Mouse (Mus musculus): ENCODE data around the gene Ifitm1.
"Not testable (repeated sequence)": the region's sequence is repeated elsewhere in the genome, so short reads cannot be mapped to it uniquely, and the experiment has no call there.

Ifitm1 gene

DNA sequence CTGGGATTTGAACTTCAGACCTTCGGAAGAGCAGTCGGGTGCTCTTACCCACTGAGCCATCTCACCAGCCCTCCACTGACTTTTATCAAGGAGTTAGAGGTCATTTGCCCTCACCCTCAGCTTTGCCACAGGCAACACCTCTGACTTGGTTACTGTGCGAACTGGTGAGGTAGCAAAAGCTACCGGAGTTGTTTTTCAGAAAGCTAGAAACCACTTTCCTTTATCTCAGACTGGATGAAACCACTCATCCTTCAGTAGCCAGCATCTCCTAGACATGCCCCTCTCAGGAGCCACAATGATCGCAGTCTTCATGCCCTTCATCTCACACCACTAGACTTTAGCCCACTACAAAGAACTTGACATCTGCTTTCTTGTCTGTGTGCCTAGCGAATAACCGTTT lies 15.9 kb downstream of the Ifitm1 start:
- no peak for DNase-seq

DNA sequence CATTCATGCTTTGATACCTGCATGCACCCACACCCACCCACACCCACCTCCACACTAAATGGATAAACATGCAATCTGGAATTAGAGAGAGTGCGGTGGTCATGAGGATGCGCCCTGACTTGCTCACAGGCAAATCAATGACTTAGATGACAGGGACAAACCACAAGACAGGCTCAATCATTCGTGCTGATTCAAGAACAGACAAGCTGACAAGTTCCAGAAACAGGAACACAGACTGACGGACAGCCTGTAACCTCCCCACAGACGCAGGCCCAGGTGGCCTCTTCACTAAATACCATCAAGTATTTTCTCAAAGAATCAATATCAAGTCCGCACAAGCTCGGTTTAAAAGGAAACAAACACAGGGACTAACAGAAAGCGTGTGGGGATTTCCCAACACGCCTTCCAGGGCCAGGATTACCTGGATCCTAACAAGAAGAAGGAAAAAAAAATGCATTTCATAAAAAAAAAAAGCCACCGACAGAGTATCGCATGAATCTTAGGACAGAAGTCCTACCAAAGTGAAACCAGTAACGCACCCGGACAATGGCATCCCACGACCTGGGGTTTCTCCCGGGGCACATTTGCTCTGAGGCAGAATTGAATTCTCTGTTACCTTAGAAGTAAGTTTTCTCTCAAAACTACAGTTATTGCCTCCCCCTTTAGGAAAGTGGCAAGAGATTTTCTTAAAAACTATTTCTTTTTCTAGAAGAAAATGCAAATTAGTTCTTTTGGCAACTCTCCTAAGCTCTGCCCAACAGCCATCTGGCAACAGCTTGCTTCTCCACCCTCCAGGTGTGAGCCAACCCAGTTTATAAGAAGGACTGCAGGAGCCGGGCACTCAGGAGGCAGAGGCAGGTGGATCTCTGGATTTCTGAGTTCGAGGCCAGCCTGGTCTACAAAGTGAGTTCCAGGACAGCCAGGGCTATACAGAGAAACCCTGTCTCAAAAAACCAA lies 20.4 kb downstream of the Ifitm1 start:
- DNase-seq = no peak

DNA sequence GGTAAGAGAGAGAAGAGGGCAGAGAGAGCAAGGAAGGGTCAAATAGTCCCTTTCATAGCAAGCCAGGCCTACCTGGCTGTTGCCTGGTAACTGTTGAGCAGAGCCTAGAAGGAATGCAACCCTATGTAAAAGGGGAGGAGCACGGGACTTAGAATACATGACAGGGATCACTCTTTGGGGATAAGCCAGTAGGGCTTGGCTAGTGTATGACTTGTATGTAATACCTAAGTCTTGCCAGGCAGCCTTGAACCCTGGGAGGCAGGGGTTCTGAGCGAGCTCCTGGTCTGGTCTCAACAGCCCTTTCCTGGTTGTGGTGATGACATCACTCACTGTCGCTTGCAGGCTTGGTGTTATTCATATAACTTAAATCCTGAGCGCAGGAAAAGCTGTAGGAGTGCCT lies 22.0 kb downstream of the Ifitm1 start:
- DNase-seq = no peak

DNA sequence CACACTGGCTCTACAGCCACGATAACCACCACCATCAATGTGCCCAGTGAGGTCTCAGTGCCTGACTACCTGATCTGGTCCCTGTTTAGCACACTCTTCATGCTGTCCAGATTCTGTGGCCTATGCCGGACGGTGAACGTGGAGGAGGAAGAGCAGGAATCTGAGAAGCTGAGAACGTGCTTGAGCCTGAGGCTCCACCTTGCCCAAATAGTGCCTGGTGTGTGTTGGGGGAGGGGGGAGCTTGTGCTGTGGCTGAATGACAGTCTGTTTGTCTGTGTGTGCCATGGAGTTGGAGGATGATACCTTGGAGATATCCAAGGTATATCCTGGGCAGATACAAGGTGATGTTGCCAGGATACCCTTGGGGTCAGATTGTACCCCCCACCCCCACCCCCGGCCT lies 23.2 kb downstream of the Ifitm1 start:
- no peak for DNase-seq

DNA sequence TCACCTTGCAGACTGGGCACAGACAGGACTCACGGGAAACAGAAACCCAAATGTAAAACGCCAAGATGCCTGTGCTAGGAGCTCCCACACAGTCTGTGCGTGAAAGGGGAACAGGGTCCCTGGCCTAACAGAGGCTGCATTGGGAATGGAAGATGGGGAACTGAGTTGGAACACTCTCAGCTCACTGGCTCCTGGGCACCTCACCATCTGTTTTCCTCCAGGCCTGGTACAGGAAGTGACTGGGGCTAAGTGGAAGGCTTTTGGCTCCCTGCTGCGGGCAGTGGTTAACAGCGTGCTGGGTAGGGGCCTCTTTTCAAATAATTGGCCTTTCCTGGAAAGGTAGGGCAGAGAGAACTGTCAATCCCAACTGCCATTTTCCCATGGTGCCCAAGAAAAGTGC lies 23.6 kb downstream of the Ifitm1 start:
- no peak for DNase-seq

DNA sequence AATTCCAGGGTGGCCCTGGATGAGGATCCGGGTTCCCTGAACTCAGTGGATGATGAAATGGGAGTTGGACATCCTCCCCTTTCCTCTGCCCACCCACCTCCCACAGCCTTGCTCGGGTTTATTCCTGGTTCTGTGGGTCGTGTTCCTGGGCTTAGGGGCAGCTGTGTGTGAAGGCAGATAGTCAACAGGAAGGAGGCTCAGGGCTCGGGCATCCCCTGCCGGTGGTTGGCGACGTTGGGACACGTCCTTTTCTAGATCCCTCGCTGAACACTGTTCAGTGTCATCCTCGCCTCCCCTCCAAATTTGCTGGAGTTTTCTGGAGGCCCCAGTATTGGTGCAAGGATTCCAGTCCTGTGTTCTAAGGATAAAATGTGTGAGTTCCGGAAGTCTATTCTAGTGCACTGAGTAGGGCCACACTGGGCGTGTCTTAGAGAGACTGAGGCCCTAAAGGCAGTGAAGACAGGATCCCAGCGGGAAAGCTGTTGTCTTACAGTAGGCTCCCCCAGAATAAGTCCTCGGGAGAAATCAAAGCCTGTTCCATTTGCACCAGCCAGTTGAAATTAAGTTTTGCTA lies 24.2 kb downstream of the Ifitm1 start:
- DNase-seq = no peak

DNA sequence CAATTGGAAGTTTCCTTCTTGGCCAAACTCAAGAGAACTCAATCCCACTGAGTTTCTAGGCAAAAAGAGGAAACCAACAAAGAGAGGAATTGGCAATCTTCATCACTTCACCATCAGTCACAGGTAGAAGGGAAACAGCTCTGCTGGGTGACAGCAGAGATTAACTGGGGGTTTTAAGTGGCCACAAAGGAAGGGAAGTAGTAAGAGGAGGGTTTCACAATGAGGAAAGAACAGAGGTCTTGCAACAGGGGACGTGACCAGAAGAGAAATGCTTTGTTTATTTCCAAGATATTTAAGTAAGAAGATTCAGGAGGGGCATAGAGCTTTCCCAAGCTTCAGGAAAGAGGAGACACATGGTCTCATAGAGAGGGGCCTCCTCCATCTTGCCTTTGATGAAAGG lies 30.8 kb downstream of the Ifitm1 start:
- no peak for DNase-seq

DNA sequence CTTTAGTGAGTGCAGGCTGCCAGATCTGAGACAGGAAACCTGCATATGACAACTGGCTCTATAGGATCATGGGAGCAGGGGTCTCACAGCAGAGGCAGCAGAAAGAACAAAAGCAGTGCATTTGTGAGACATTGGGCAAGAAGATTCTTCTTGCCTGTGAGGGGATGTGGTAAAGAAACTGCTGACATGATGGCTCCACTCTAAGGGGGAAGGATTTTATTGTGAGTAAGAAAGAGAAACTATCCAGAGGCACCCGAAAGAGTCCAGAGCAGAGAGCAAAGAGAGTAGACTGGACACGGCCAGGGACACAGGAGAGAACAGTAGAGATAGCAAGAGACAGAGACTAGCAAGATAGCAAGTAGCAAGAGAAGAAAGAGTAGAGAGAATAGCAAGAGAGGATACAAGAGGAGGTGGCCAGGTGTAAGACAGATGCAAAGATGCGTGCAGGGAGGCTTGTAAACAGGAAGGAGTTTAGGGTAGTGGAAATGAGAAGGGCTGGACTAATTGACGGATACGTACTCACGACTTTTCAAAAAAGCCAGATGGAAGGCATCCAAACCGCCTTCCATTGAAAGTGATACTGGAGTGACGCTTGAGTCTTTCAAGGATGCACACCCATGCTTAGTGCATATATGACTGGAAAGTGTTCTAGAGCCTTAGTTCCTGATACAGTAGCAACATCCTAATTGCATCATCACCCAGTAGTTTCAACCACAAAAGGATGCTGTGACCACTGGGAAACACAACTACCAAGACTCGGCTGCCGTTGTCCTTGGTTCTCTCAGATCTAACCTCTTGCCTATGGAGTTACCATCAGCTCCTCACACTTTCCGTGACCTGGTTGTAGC lies 32.1 kb downstream of the Ifitm1 start:
- DNase-seq = no peak

DNA sequence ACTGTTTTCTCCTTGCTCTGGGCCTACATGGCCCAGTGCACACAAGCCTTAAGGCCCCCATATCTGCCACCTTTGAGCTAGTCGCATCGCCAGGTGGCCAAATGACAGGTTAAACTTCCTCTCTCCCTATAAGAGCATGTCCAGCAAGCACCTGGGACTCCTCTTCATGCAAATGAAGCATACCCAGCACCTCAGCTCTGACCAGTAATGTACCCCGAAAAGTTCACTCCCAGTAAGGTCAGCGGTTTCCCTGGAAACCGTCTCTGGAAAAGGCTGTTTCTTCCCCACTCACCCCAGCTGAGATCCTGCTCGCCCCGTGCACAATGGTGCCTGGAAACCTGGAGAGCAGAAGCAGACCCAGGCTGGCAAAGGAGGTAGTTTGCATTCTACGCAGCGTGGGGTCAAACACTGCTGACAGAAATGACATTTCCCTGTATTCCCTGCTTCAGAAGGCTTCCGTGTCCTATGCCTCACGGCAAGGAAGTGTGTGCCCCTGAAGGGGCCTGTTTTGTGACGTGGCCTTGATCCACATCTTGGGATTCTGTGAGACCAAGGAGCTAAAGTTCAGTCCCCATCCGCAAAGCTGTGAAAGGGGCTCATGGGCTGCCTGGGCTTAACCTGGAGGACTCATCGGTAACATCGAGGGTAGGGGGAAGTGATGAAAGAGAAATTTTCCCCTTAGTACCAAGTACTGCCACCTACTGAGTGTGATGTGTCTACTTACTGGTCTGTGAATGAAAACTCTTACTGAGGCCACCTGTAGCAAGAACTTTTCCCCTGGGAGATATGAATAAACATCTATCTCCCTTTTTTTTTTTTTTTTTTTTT lies 34.1 kb downstream of the Ifitm1 start:
- no peak for DNase-seq

DNA sequence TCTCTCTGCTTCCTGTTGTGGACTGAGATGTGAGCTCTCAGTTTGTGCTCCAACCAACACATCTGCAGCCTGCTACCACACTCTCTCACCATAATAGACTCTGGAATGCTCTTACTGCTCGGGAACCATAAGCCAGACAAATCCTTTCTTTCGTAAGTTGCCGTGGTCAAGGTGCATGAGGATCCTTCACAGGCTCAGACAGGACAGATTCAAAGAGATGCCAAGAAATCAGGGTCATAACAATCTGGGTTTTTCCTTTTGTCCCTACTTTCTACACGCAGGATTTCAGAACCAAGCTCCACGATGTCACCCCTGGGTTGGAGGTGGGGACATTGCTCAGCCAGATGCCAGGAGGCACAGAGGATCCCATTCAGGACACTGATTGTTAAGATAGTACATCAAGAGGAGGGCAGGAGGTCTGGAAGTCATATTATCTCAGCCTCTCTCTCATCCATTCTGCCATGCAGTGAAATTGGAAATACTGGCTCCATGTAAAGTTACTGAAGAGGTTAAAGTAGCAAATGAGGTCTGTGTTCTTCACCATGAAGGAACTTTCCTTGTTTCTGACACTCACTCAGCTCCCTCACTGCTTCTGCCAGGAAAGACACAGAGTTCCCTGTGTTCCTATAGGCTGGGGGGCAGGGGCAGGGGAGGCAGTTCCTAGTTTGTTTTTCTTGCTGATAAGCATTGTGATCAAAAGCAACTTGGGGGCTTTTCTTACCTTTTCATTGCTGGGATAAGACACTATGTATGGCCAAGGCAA lies 36.4 kb downstream of the Ifitm1 start:
- DNase-seq = no peak

DNA sequence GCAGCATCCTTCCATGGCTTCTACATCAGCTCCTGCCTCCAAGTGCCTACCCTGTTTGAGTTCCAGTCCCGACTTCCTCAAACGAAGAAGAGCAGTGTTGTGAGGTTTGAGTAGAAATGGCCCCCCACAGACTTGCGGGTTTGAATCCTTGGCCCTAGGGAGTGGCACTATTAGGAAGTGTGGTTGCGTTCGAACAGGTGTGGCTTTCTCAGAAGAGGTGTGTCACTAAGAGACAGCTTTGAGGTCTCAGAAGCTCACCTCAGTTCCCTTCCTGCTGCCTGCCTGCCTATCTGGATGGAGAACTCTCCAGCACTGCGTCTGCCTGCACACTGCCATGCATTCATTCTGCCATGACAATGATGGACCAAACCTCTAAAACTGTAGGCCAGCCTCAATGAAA lies 39.4 kb downstream of the Ifitm1 start:
- DNase-seq = no peak

DNA sequence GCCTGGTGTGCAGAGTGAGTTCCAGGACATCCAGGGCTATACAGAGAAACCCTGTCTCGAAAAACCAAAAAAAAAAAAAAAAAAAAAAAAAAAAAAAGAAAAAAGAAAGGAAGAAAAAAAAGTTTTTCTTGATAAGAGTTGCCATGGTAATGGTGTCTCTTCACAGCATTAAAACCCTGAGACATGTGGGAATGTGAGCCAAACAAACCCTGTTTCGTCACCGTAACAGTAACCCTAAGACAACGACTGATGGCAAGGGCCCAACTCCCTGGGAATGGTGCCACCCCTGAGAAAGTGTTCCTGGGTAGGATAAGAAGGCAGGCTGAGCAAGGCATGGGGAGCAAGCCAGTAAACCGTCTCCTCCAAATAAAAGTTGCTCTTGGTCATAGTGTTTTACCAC lies 39.9 kb downstream of the Ifitm1 start:
- no peak for DNase-seq

DNA sequence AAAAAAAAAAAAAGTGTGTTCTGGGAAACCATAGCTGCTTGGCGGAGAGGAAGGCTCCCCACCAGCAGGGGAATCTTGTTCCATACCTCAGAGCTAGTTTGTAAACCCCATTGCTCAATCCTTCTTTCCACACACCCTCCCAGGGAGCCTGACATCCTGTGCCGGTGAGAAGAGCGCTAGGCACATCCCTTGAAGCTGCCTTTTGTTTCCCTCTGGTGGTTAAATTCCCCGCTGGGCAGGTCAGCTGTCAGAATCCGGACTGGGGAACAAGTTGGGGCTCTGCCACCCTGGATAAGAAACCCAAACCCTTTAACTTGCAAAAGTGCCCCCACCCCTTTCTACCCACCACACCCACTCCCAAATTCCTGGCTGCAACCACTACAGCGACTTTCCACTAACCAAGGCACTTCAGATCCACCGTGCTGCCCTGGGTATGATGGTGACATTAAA lies 41.3 kb downstream of the Ifitm1 start:
- DNase-seq = peak; percentile 3

DNA sequence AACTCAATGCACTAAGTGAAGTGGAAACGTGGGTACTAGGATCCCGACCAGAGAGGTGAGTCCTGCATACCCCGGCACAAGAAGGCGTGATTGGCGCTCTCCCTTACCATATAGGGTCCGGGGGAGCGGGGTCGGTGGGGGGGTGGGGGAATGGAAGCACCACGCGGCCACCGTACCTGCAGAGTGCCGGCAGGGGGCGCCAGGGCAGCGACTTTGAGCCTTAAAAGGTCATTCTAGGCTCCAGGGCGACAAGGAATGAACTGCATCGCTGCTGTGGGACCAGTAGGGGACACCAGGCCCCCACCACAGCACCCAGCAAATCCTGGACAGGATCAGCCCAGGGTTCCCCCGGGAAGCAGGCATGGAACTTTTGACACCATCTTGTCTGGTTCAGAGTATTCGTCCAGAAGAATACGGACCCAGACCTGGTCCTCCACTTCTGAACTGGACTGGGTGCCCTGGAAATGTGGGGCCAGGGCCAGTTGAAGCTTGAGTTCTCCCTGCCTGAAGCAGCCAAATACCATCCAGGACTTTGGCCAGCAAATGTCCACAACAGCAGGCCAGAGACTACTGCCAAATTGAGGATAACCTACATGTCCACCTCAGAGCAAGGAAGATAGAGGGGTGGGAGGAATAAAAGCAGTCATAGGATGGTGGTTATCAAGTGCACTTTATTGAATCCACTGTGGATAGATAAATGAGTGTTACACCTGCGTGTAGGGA lies 42.1 kb downstream of the Ifitm1 start:
- DNase-seq = peak; percentile 47

DNA sequence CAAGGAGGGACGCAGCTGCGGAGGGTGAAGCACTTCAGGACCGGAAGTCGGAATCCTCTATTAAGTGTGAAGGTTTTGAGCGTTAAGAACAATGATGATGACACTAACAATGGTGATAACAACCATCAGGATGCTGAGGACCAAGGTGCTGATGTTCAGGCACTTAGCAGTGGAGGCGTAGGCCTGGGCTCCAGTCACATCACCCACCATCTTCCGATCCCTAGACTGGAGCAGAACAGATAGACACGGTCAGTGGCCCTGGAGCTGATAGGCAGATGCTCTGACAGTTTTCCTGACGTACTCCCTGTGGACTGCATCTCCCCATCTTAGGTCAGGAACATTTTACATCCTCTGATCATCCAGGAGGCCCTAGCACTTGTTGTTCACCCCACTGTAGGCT lies 42.6 kb downstream of the Ifitm1 start:
- no peak for DNase-seq

DNA sequence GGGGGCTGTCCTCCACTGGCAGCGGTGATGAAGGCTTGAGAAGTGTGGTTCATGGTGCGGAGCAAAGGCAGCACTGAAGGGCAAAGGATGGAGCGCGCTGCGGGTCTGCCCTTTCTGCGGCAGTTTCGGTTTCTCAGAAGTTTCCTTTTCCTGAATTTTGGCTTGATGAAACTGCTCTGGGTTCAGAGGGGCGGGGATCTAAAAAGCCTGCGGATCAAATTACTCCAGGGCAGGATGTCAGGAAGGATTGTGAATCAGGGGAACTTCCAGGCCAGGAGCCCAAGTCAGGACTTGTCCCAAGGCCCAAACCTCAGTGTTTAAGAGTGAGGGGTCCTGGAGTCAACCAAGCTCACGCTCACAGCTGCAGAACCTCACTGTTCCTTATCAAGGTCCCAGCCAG lies 43.6 kb downstream of the Ifitm1 start, which contains the start of gene Ifitm3:
Gene Ifitm3 (minus strand): TSS at position 178 of the 400 bp plus-strand sequence.
- no peak for DNase-seq

DNA sequence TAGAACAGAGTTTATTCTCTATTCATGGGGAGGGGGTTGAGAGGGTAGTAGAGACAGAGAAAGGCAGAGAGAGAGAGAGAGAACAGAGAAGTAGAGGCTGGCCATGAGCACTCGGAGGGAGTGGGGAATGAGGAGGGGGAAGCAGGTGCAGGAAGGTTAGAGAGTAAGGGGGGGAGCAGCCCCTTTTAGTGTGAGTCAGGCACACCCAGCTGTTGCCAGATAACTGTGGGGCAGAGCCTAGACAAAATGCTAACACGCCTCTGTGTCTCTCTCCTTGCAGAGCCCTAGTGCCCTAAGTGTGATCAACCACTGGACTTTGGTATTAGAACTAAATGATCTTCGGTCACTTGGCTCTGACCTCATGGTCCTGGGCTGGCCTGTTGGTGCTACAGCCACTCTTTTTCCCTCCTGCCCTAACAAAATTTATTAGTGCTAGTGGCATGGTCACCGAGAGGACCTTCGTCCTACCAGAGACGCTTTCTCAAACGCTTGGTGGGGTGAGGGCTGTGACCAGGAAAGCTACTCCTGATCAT lies 44.3 kb downstream of the Ifitm1 start:
- DNase-seq = no peak

DNA sequence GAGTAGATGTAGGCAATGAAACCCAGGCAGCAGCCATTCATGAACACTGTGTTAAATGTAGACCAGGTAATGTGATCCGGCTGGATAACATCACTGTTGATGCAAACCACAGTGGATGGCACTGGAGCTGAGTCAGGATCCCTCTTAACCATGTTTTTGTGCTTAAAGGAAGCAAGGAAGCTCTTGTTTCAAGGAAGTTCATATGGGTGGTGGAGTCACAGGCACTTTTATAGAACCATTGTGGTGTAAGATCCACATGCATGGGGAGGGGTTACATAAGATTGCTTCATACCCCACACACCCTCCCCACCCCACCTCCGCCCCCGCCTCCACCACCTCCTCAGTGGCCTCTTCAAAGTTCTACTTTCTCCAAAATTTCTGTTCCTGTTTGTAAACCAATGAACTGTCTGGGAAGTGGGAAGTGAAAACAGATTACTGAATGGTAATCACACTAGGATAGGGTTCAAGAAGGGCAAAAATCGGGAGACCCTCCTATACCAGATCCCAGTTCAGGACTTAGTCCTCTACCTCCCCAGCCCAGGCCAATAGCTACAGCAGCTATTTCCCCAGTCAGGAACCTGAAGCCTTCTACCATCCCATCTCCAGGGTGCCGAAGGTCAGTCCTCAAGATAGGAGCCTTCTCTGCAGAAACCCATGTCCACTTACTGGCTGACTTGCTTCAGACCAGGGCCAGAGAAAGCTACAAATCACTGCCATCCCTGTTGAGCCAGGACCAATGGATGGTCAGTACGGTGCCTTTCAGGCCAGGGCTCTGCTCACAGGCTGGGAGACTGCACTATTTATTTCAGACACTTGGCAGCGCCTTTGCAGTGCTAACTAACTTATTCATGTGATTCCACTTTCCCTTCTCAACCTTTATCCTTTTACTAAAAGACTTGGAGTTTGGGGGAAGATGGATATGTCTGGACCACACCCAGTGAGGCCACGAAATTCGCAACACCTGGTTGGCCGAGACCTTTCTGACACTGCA lies 50.0 kb downstream of the Ifitm1 start:
- no peak for DNase-seq

DNA sequence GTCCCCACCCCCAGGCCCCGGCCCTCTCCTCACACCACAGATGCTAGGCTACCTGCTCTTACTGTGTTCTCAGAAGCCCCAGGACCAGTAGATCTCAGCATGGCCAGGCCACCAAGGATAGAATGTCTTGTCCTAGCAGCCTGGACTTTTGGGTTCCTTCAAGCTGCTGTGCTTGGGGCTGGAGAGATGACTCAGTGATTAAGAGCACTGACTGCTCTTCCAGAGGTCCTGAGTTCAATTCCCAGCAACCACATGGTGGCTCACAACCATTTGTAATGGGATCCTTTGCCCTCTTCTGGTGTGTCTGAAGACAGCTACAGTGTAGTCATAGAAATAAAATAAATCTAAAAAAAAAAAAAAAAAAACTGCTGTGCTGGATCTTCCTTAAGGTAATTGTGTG lies 50.8 kb downstream of the Ifitm1 start, which contains the start of gene Ifitm6:
Gene Ifitm6 (minus strand): TSS at position 101 of the 400 bp plus-strand sequence.
- not testable (repeated sequence) for DNase-seq
